Mouse (Mus musculus) embryo, embryonic 11 days (tissue): ENCODE results near the gene Ctnnd2.
A peak's percentile ranks its signal among the peaks of the same experiment; 100 is the strongest.
"Not testable (repeated sequence)": the region's sequence is repeated elsewhere in the genome, so short reads cannot be mapped to it uniquely, and the experiment has no call there.

Experiments
- DNase-seq: peaks from one replicate; pipeline ENCODE4 v3.0.0-alpha.2; 2015

The Ctnnd2 gene

GRCm38 (mm10) chr15:30172391-30173281 is at the start of gene Ctnnd2:
Gene Ctnnd2 (plus strand): TSS chr15:30172593.
- peak; percentile 90 for DNase-seq

GRCm38 (mm10) chr15:30130705-30131104 is 41.7 kb upstream of the Ctnnd2 start:
- no peak for DNase-seq

GRCm38 (mm10) chr15:30139626-30140025 is 32.8 kb upstream of the Ctnnd2 start:
- not testable (repeated sequence) for DNase-seq

- DNase-seq: no peak
These were observed 27.0 kb upstream of the Ctnnd2 start for GRCm38 (mm10) chr15:30145413-30145812.

- DNase-seq: no peak
These were observed 20.2 kb upstream of the Ctnnd2 start for GRCm38 (mm10) chr15:30152176-30152575.

- no peak for DNase-seq
These were observed 14.4 kb upstream of the Ctnnd2 start for GRCm38 (mm10) chr15:30157975-30158374.

GRCm38 (mm10) chr15:30170031-30170430 is 2.4 kb upstream of the Ctnnd2 start:
- no peak for DNase-seq

GRCm38 (mm10) chr15:30171493-30172195 is 749 bp upstream of the Ctnnd2 start:
- DNase-seq: no peak

- DNase-seq: peak; percentile 46
These were observed 1.1 kb downstream of the Ctnnd2 start for GRCm38 (mm10) chr15:30173370-30173941.

- DNase-seq: peak; percentile 4
These were observed 1.9 kb downstream of the Ctnnd2 start for GRCm38 (mm10) chr15:30174321-30174720.

- no peak for DNase-seq
These were observed 11.6 kb downstream of the Ctnnd2 start for GRCm38 (mm10) chr15:30184020-30184419.

- DNase-seq: no peak
These were observed 18.5 kb downstream of the Ctnnd2 start for GRCm38 (mm10) chr15:30190872-30191271.

- no peak for DNase-seq
These were observed 19.7 kb downstream of the Ctnnd2 start for GRCm38 (mm10) chr15:30191931-30192668.

- no peak for DNase-seq
These were observed 26.0 kb downstream of the Ctnnd2 start for GRCm38 (mm10) chr15:30198429-30198828.

GRCm38 (mm10) chr15:30199785-30200184 is 27.4 kb downstream of the Ctnnd2 start:
- DNase-seq: no peak

- no peak for DNase-seq
These were observed 28.8 kb downstream of the Ctnnd2 start for GRCm38 (mm10) chr15:30201211-30201610.

- no peak for DNase-seq
These were observed 29.2 kb downstream of the Ctnnd2 start for GRCm38 (mm10) chr15:30201617-30202016.

- DNase-seq: no peak
These were observed 40.4 kb downstream of the Ctnnd2 start for GRCm38 (mm10) chr15:30212746-30213145.

- DNase-seq: no peak
These were observed 43.5 kb downstream of the Ctnnd2 start for GRCm38 (mm10) chr15:30215871-30216270.

- DNase-seq: no peak
These were observed 56.7 kb downstream of the Ctnnd2 start for GRCm38 (mm10) chr15:30229112-30229511.

- no peak for DNase-seq
These were observed 63.0 kb downstream of the Ctnnd2 start for GRCm38 (mm10) chr15:30235210-30236034.

- DNase-seq: peak; percentile 45
These were observed 68.5 kb downstream of the Ctnnd2 start for GRCm38 (mm10) chr15:30240881-30241280.
